Mouse (Mus musculus) large intestine, adult 2 months (tissue): ENCODE results near the gene Ppp3cb. TPM values are rescaled to one million over a fixed set of nuclear protein-coding genes. Genes with fewer than 3 reads are reported as not detected.
"Not testable (repeated sequence)": the region's sequence is repeated elsewhere in the genome, so short reads cannot be mapped to it uniquely, and the experiment has no call there.

Experiments
- DNase-seq: peaks from one replicate; pipeline ENCODE4 v3.0.0-alpha.2; 2012; ENCODE audit warnings: low read depth, low spot score
- WGBS: fragments of 180-500 bp; shearing (Covaris S2); methylation state at CpG from one replicate; pipeline ENCODE4 v1.1.7; 2018; 5-methylcytosine and 5-hydroxymethylcytosine counted together
- polyA plus RNA-seq: library from polyadenylated mRNA; depleted of rRNA; stranded (reverse); fragments of >200 nt; gene quantifications from 2 replicates; pipeline ENCODE4 v1.2.3, GENCODE M21; 2012; rRNA removed

Gene Ppp3cb
- polyA plus RNA-seq, result 10.7 and 11.9 TPM in 2 replicates

- DNase-seq, result peak; percentile 57
- WGBS, result 2% methylated on average over 28 of the region's 29 CpGs
Measured at GRCm38 (mm10) chr14:20546415-20546814, at the start of gene Ppp3cb. Ppp3cb (minus strand) TSS chr14:20546573.

- no peak for DNase-seq
Measured at GRCm38 (mm10) chr14:20595781-20596180, 49.4 kb upstream of the Ppp3cb start.

GRCm38 (mm10) chr14:20587458-20587857 is 41.1 kb upstream of the Ppp3cb start:
- DNase-seq, result no peak
- 46% methylated on average over 5 of the region's 5 CpGs for WGBS

More at GRCm38 (mm10) chr14:20595781-20596180, 49.4 kb upstream of the Ppp3cb start:
- 67% methylated on average over 3 of the region's 3 CpGs for WGBS

GRCm38 (mm10) chr14:20578822-20579407 is 32.5 kb upstream of the Ppp3cb start:
- WGBS, result 73% methylated on average over 6 of the region's 6 CpGs
- no peak for DNase-seq

- WGBS, result 52% methylated on average over 7 of the region's 7 CpGs
- peak; percentile 53 for DNase-seq
Measured at GRCm38 (mm10) chr14:20576179-20576578, 29.8 kb upstream of the Ppp3cb start.

GRCm38 (mm10) chr14:20573196-20573595 is 26.8 kb upstream of the Ppp3cb start:
- not testable (repeated sequence) for DNase-seq
- 85% methylated on average over 3 of the region's 3 CpGs for WGBS

GRCm38 (mm10) chr14:20565256-20566021 is 19.1 kb upstream of the Ppp3cb start:
- no peak for DNase-seq
- WGBS, result 55% methylated on average over 9 of the region's 9 CpGs

GRCm38 (mm10) chr14:20564692-20565091 is 18.3 kb upstream of the Ppp3cb start:
- DNase-seq, result no peak

GRCm38 (mm10) chr14:20561897-20562296 is 15.5 kb upstream of the Ppp3cb start:
- WGBS, result 93% methylated on average over 5 of the region's 5 CpGs
- DNase-seq, result no peak

More at GRCm38 (mm10) chr14:20564692-20565091, 18.3 kb upstream of the Ppp3cb start:
- 84% methylated on average over 12 of the region's 12 CpGs for WGBS

GRCm38 (mm10) chr14:20550136-20550535 is 3.8 kb upstream of the Ppp3cb start:
- 80% methylated on average over 2 of the region's 2 CpGs for WGBS
- no peak for DNase-seq

GRCm38 (mm10) chr14:20545529-20546331 is 643 bp downstream of the Ppp3cb start:
- under 1% methylated on average over 67 of the region's 67 CpGs for WGBS
- peak; percentile 46 for DNase-seq

- no peak for DNase-seq
- WGBS, result 44% methylated on average over 7 of the region's 7 CpGs
Measured at GRCm38 (mm10) chr14:20544467-20545411, 1.6 kb downstream of the Ppp3cb start.

- DNase-seq, result no peak
- 91% methylated on average over 4 of the region's 4 CpGs for WGBS
Measured at GRCm38 (mm10) chr14:20529643-20530042, 16.7 kb downstream of the Ppp3cb start.

GRCm38 (mm10) chr14:20520179-20520578 is 26.2 kb downstream of the Ppp3cb start:
- 83% methylated on average over 2 of the region's 2 CpGs for WGBS
- DNase-seq, result no peak

- 93% methylated on average over 2 of the region's 2 CpGs for WGBS
- no peak for DNase-seq
Measured at GRCm38 (mm10) chr14:20508424-20508823, 37.9 kb downstream of the Ppp3cb start.

GRCm38 (mm10) chr14:20502966-20503365 is 43.4 kb downstream of the Ppp3cb start:
- peak; percentile 11 for DNase-seq

GRCm38 (mm10) chr14:20499982-20500381 is 46.4 kb downstream of the Ppp3cb start:
- WGBS, result 85% methylated on average over 3 of the region's 3 CpGs
- DNase-seq, result no peak

More at GRCm38 (mm10) chr14:20502966-20503365, 43.4 kb downstream of the Ppp3cb start:
- WGBS, result 83% methylated on average over 10 of the region's 10 CpGs

- WGBS, result 82% methylated on average over 2 of the region's 2 CpGs
- DNase-seq, result no peak
Measured at GRCm38 (mm10) chr14:20496603-20497002, 49.8 kb downstream of the Ppp3cb start, which contains the start of gene Mss51. Mss51 (minus strand) TSS chr14:20496901.

GRCm38 (mm10) chr14:20486031-20486430 is 60.3 kb downstream of the Ppp3cb start:
- 96% methylated on average over 5 of the region's 5 CpGs for WGBS
- no peak for DNase-seq
